Mouse (Mus musculus) heart, adult 2 months (tissue): ENCODE data around the gene Gm43191.

Source experiments
- CTCF ChIP-seq: fragments of 200-600 bp; IDR thresholded peaks from 2 replicates; pipeline ENCODE4 v1.8.1; 2022; ENCODE audit warnings: antibody characterized with exemption, mild to moderate bottlenecking, moderate library complexity
- EP300 ChIP-seq: fragments of 200-500 bp; IDR thresholded peaks from 2 replicates; pipeline ENCODE4 v1.6.1; 2011; ENCODE audit warnings: low read depth, low read length, control low read depth; ENCODE audit not compliant: insufficient read depth
- POLR2A ChIP-seq: fragments of 200-500 bp; IDR thresholded peaks from 2 replicates; pipeline ENCODE4 v1.6.1; 2011; ENCODE audit warnings: mild to moderate bottlenecking, low read depth, low read length, control low read depth; ENCODE audit not compliant: insufficient read depth

DNA sequence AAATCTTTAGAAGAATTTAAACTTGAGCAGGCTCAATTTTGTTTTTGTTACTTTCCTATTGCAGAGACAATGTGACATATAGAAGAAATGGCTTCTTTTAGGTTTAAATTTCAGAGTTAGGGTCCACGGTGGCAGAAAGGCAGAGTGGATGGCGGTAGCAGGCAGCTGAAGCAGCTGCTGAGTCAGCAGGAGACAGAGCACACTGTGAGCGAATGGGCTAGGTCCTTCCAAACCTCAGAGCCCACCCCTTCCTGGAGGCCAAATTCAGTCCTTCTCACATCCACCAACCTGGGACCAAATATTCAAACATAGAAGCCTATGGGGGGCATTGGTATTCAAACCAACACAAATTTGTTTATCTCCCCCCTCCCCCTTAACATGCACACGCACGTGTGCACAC lies 79.3 kb downstream of the Gm43191 start:
- TF ChIP-seq EP300 (no peak), POLR2A (no peak), CTCF (no peak)
